Mouse (Mus musculus): ENCODE data around the gene Adipor2. TPM values are rescaled to one million over a fixed set of nuclear protein-coding genes. Genes with fewer than 3 reads are reported as not detected.

The Adipor2 gene
- polyA plus RNA-seq, 1 experiment from 2014 or later = 35.2 TPM

- H3K4me1 ChIP-seq (ENCODE audit: control insufficient read depth, low read depth, low read length) = peaks cover 4% of the 10 kb centered on the region; the same call in 1 of the 2 replicates
- H3K4me2 ChIP-seq (ENCODE audit: low read depth, low read length) = no peak overlapping the region
- no peak for ATAC-seq (ENCODE audit: low read depth)
- H3K4me3 ChIP-seq (ENCODE audit: low read depth, low read length) = no peak overlapping the region
- H3K9me3 ChIP-seq (replicated peaks; ENCODE audit: control insufficient read depth, low read length) = no peaks in the 10 kb centered on the region
- no peak overlapping the region for H3K27ac ChIP-seq (ENCODE audit: low read length)
- H3K36me3 ChIP-seq (ENCODE audit: control insufficient read depth, insufficient read depth) = no peaks in the 10 kb centered on the region
- no peak overlapping the region for H3K9ac ChIP-seq (ENCODE audit: low read depth, low read length)
- WGBS (ENCODE audit: insufficient replicate concordance) = 65% methylated on average over 15 of the region's 15 CpGs
- H3K27me3 ChIP-seq (ENCODE audit: control insufficient read depth, insufficient read depth, low read depth, low read length) = no peaks in the 10 kb centered on the region
Measured at GRCm38 (mm10) chr6:119414262-119415043, 3.1 kb downstream of the Adipor2 start.

- ATAC-seq (ENCODE audit: low read depth) = no peak
- H3K4me2 ChIP-seq (ENCODE audit: low read depth, low read length) = no peak overlapping the region
- 73% methylated on average over 4 of the region's 4 CpGs for WGBS (ENCODE audit: insufficient replicate concordance)
- no peak overlapping the region for H3K27ac ChIP-seq (ENCODE audit: low read length)
- H3K27me3 ChIP-seq (ENCODE audit: control insufficient read depth, insufficient read depth, low read depth, low read length) = no peaks in the 10 kb centered on the region
- no peak overlapping the region for H3K4me3 ChIP-seq (ENCODE audit: low read depth, low read length)
- peaks cover 10% of the 10 kb centered on the region for H3K4me1 ChIP-seq (ENCODE audit: control insufficient read depth, low read depth, low read length)
- no peak overlapping the region for H3K9ac ChIP-seq (ENCODE audit: low read depth, low read length)
- H3K36me3 ChIP-seq (ENCODE audit: control insufficient read depth, insufficient read depth) = no peaks in the 10 kb centered on the region
- H3K9me3 ChIP-seq (replicated peaks; ENCODE audit: control insufficient read depth, low read length) = no peaks in the 10 kb centered on the region
Measured at GRCm38 (mm10) chr6:119412588-119412987, 4.9 kb downstream of the Adipor2 start.

GRCm38 (mm10) chr6:119411511-119411910, 6.0 kb downstream of the Adipor2 start:
- H3K27ac ChIP-seq (ENCODE audit: low read length) = no peak overlapping the region
- H3K9me3 ChIP-seq (replicated peaks; ENCODE audit: control insufficient read depth, low read length) = no peaks in the 10 kb centered on the region
- H3K36me3 ChIP-seq (ENCODE audit: control insufficient read depth, insufficient read depth) = no peaks in the 10 kb centered on the region
- H3K27me3 ChIP-seq (ENCODE audit: control insufficient read depth, insufficient read depth, low read depth, low read length) = no peaks in the 10 kb centered on the region
- no peak overlapping the region for H3K4me3 ChIP-seq (ENCODE audit: low read depth, low read length)
- H3K4me2 ChIP-seq (ENCODE audit: low read depth, low read length) = no peak overlapping the region
- peaks cover 6% of the 10 kb centered on the region for H3K4me1 ChIP-seq (ENCODE audit: control insufficient read depth, low read depth, low read length)
- no peak overlapping the region for H3K9ac ChIP-seq (ENCODE audit: low read depth, low read length)
- ATAC-seq (ENCODE audit: low read depth) = no peak
- 70% methylated on average over 3 of the region's 3 CpGs for WGBS (ENCODE audit: insufficient replicate concordance)

- no peaks in the 10 kb centered on the region for H3K9me3 ChIP-seq (replicated peaks; ENCODE audit: control insufficient read depth, low read length)
- WGBS (ENCODE audit: insufficient replicate concordance) = 23% methylated on average over 1 of the region's 1 CpGs
- peak overlapping the region; percentile 29 for H3K27ac ChIP-seq (ENCODE audit: low read length)
- peak; percentile 81 for ATAC-seq (ENCODE audit: low read depth)
- H3K27me3 ChIP-seq (ENCODE audit: control insufficient read depth, insufficient read depth, low read depth, low read length) = no peaks in the 10 kb centered on the region
- H3K4me1 ChIP-seq (ENCODE audit: control insufficient read depth, low read depth, low read length) = peaks cover 6% of the 10 kb centered on the region
- no peak overlapping the region for H3K4me2 ChIP-seq (ENCODE audit: low read depth, low read length)
- H3K36me3 ChIP-seq (ENCODE audit: control insufficient read depth, insufficient read depth) = no peaks in the 10 kb centered on the region
- H3K4me3 ChIP-seq (ENCODE audit: low read depth, low read length) = no peak overlapping the region
- H3K9ac ChIP-seq (ENCODE audit: low read depth, low read length) = no peak overlapping the region
Measured at GRCm38 (mm10) chr6:119409766-119410165, 7.7 kb downstream of the Adipor2 start.

- Histone ChIP-seq H3K9ac (ENCODE audit: low read depth, low read length) (no peak overlapping the region), H3K4me3 (ENCODE audit: low read depth, low read length) (no peak overlapping the region), H3K27me3 (ENCODE audit: control insufficient read depth, insufficient read depth, low read depth, low read length) (no peaks in the 10 kb centered on the region), H3K9me3 (replicated peaks; ENCODE audit: control insufficient read depth, low read length) (no peaks in the 10 kb centered on the region), H3K4me2 (ENCODE audit: low read depth, low read length) (no peak overlapping the region), H3K27ac (ENCODE audit: low read length) (no peak overlapping the region), H3K4me1 (ENCODE audit: control insufficient read depth, low read depth, low read length) (peaks cover 6% of the 10 kb centered on the region), H3K36me3 (ENCODE audit: control insufficient read depth, insufficient read depth) (no peaks in the 10 kb centered on the region)
- 45% methylated on average over 9 of the region's 9 CpGs for WGBS (ENCODE audit: insufficient replicate concordance)
- ATAC-seq (ENCODE audit: low read depth) = no peak
Measured at GRCm38 (mm10) chr6:119408582-119408981, 8.9 kb downstream of the Adipor2 start.

- H3K4me1 ChIP-seq (ENCODE audit: control insufficient read depth, low read depth, low read length) = peaks cover 10% of the 10 kb centered on the region
- no peak overlapping the region for H3K27ac ChIP-seq (ENCODE audit: low read length)
- whole genome bisulfite sequencing (ENCODE audit: insufficient replicate concordance) = 22% methylated on average over 6 of the region's 6 CpGs
- no peak overlapping the region for H3K9ac ChIP-seq (ENCODE audit: low read depth, low read length)
- H3K9me3 ChIP-seq (replicated peaks; ENCODE audit: control insufficient read depth, low read length) = no peaks in the 10 kb centered on the region
- H3K27me3 ChIP-seq (ENCODE audit: control insufficient read depth, insufficient read depth, low read depth, low read length) = no peaks in the 10 kb centered on the region
- no peak overlapping the region for H3K4me2 ChIP-seq (ENCODE audit: low read depth, low read length)
- no peak for ATAC-seq (ENCODE audit: low read depth)
- H3K36me3 ChIP-seq (ENCODE audit: control insufficient read depth, insufficient read depth) = no peaks in the 10 kb centered on the region
- H3K4me3 ChIP-seq (ENCODE audit: low read depth, low read length) = no peak overlapping the region
Measured at GRCm38 (mm10) chr6:119407818-119408217, 9.7 kb downstream of the Adipor2 start.

GRCm38 (mm10) chr6:119406528-119406927, 11.0 kb downstream of the Adipor2 start:
- peaks cover 15% of the 10 kb centered on the region for H3K4me1 ChIP-seq (ENCODE audit: control insufficient read depth, low read depth, low read length)
- no peaks in the 10 kb centered on the region for H3K27me3 ChIP-seq (ENCODE audit: control insufficient read depth, insufficient read depth, low read depth, low read length)
- no peak overlapping the region for H3K4me3 ChIP-seq (ENCODE audit: low read depth, low read length)
- WGBS (ENCODE audit: insufficient replicate concordance) = 72% methylated on average over 8 of the region's 8 CpGs
- H3K9ac ChIP-seq (ENCODE audit: low read depth, low read length) = no peak overlapping the region
- no peaks in the 10 kb centered on the region for H3K36me3 ChIP-seq (ENCODE audit: control insufficient read depth, insufficient read depth)
- ATAC-seq (ENCODE audit: low read depth) = no peak
- no peak overlapping the region for H3K4me2 ChIP-seq (ENCODE audit: low read depth, low read length)
- H3K9me3 ChIP-seq (replicated peaks; ENCODE audit: control insufficient read depth, low read length) = no peaks in the 10 kb centered on the region
- H3K27ac ChIP-seq (ENCODE audit: low read length) = no peak overlapping the region

- Histone ChIP-seq H3K27me3 (ENCODE audit: control insufficient read depth, insufficient read depth, low read depth, low read length) (no peaks in the 10 kb centered on the region), H3K36me3 (ENCODE audit: control insufficient read depth, insufficient read depth) (no peaks in the 10 kb centered on the region), H3K27ac (ENCODE audit: low read length) (peak overlapping the region; percentile 42; the same call in 1 of the 2 replicates), H3K4me2 (ENCODE audit: low read depth, low read length) (no peak overlapping the region), H3K4me1 (ENCODE audit: control insufficient read depth, low read depth, low read length) (peaks cover 15% of the 10 kb centered on the region), H3K9ac (ENCODE audit: low read depth, low read length) (no peak overlapping the region), H3K9me3 (replicated peaks; ENCODE audit: control insufficient read depth, low read length) (no peaks in the 10 kb centered on the region), H3K4me3 (ENCODE audit: low read depth, low read length) (no peak overlapping the region)
- 0 out of 2 replicates have a peak, but pooled peaks have one; percentile 17 for ATAC-seq (ENCODE audit: low read depth)
- WGBS (ENCODE audit: insufficient replicate concordance) = 58% methylated on average over 7 of the region's 7 CpGs
Measured at GRCm38 (mm10) chr6:119405310-119405709, 12.2 kb downstream of the Adipor2 start.

- WGBS (ENCODE audit: insufficient replicate concordance) = 67% methylated on average over 4 of the region's 4 CpGs
- ATAC-seq (ENCODE audit: low read depth) = no peak
- no peaks in the 10 kb centered on the region for H3K9me3 ChIP-seq (replicated peaks; ENCODE audit: control insufficient read depth, low read length)
- peaks cover 15% of the 10 kb centered on the region for H3K4me1 ChIP-seq (ENCODE audit: control insufficient read depth, low read depth, low read length)
- H3K4me2 ChIP-seq (ENCODE audit: low read depth, low read length) = no peak overlapping the region
- 0 out of 2 replicates have a peak overlapping the region, but pooled peaks have one; percentile 38 for H3K27ac ChIP-seq (ENCODE audit: low read length)
- no peaks in the 10 kb centered on the region for H3K36me3 ChIP-seq (ENCODE audit: control insufficient read depth, insufficient read depth)
- no peaks in the 10 kb centered on the region for H3K27me3 ChIP-seq (ENCODE audit: control insufficient read depth, insufficient read depth, low read depth, low read length)
- H3K9ac ChIP-seq (ENCODE audit: low read depth, low read length) = no peak overlapping the region
- H3K4me3 ChIP-seq (ENCODE audit: low read depth, low read length) = no peak overlapping the region
Measured at GRCm38 (mm10) chr6:119404854-119405253, 12.7 kb downstream of the Adipor2 start.

All from liver, embryonic 16.5 days (tissue).